Mouse (Mus musculus): ENCODE results near the gene Dclk1. TPM values are rescaled to one million over a fixed set of nuclear protein-coding genes. Genes with fewer than 3 reads are reported as not detected.
A peak's percentile ranks its signal among the peaks of the same experiment; 100 is the strongest.

Gene Dclk1
- total and polyA plus RNA-seq, 3 experiments = 1.2 to 5.6 (median 3.6) TPM

DNA sequence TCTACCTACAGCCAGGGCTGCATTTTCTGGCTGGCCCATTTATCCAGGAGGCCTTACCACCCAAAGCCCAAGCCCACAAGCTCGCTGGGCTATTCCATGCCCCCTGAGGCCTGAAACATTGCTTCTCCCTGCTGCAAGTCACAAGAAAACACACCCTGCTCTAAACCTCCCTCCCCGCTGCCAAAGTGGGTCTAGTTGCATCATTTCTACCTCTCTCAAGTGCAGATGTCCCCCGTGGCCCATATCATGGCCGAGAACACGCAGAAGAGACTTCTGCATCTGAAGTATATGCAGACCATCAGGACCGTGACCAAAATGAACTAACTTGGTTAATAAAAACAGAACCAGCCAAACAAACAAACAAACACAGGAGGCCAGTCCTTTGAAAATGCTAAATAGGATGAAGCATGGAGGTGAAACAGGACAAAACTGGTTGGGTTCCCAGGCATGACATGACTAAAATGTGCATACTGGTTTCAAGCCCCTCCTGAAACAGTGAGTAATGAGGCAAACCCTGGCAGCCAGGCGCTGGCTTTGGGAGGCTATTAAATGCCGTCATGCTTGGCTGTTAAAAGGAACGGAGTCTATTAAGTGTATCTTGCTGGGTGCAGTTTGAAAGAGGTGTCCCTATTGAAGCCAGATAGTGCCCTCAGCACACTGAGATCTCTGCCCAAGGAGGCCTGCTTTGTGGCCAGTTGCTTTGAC, 282.5 kb downstream of the Dclk1 start:
- Histone ChIP-seq H3K36me3 (ENCODE audit: control insufficient read depth, insufficient read depth, low read length) (no peaks in the 10 kb centered on the region), H3K4me3 (no peak overlapping the region), H3K4me1 (ENCODE audit: control insufficient read depth, insufficient read depth, low read length) (no peaks in the 10 kb centered on the region), H3K27me3 (ENCODE audit: control insufficient read depth, insufficient read depth, low read length) (no peaks in the 10 kb centered on the region), H3K27ac (no peak overlapping the region), H3K9ac (ENCODE audit: low read depth, low read length) (no peak overlapping the region), H3K79me2 (replicated peaks; ENCODE audit: control insufficient read depth, insufficient read depth, low read length) (no peaks in the 10 kb centered on the region)
- 82% methylated on average over 9 of the region's 9 CpGs for whole genome bisulfite sequencing
- peak in 1 of 2 experiments; percentile 23 for DNase-seq
- TF ChIP-seq POLR2A (IDR thresholded peaks at IDR 0.05; ENCODE audit: insufficient read depth, low read depth, low read length) (no peak), CTCF (IDR thresholded peaks at IDR 0.05) (no peak), EP300 (IDR thresholded peaks at IDR 0.05; ENCODE audit: insufficient read depth, low read depth, low read length) (no peak)
- intact Hi-C loops (cut with DNase I) = loop anchor here (5.0 to 10.0 kb wide), 2 partner anchors 260 to 463 kb away; partner anchors contain the start of gene Mab21l1

DNA sequence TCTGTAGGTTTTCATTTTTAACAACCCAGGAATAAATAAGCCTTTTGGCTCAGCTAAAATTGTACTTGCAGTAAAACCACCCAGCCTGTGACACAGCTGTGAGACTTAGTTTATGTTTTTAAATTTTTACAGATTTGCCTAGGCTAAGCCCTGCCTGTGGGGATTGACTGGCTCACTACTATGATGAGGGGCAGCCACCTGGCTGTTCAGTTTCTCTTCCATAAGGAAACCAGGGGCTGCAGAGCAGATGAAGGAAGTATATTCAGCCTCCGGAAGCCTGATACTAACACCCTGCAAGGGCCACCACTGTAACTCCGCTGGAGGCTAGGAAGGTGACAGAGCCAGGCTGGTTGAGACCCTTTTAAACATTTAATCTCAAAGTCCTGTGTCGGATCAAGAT, 284.3 kb downstream of the Dclk1 start:
- Histone ChIP-seq H3K79me2 (replicated peaks; ENCODE audit: control insufficient read depth, insufficient read depth, low read length) (no peaks in the 10 kb centered on the region), H3K4me3 (no peak overlapping the region), H3K27ac (no peak overlapping the region), H3K9ac (ENCODE audit: low read depth, low read length) (no peak overlapping the region), H3K4me1 (ENCODE audit: control insufficient read depth, insufficient read depth, low read length) (no peaks in the 10 kb centered on the region; the same call in 1 of the 2 replicates), H3K27me3 (ENCODE audit: control insufficient read depth, insufficient read depth, low read length) (no peaks in the 10 kb centered on the region), H3K36me3 (ENCODE audit: control insufficient read depth, insufficient read depth, low read length) (no peaks in the 10 kb centered on the region)
- no peak for DNase-seq
- intact Hi-C loops (cut with DNase I) = loop anchor here (10.0 kb wide), 1 partner anchor 258 kb away; the partner anchor contains the start of gene Mab21l1
- 76% methylated on average over 3 of the region's 3 CpGs for WGBS
- TF ChIP-seq CTCF (IDR thresholded peaks at IDR 0.05) = no peak
- TF ChIP-seq POLR2A (IDR thresholded peaks at IDR 0.05; ENCODE audit: insufficient read depth, low read depth, low read length) = no peak
- no peak for TF ChIP-seq EP300 (IDR thresholded peaks at IDR 0.05; ENCODE audit: insufficient read depth, low read depth, low read length)

DNA sequence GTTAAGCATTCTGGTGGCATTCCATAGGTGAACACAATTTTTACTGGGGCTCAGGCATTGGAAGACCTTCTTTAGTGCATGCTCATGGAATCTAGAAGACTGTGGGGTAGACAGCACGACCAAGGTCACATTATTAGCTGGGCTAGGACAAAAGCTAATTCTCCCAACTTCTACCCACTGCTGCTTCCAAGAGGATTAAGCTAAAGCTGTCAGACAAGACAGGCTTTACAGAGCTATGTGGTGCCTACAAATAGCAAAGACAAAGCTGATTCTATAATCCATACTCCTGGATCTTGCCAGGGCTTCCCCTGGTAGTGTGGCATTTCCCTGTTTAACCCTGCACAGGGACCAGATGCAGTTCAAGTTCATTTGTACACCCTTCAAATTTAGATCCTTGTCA, 285.4 kb downstream of the Dclk1 start:
- TF ChIP-seq POLR2A (IDR thresholded peaks at IDR 0.05; ENCODE audit: insufficient read depth, low read depth, low read length) (no peak), CTCF (IDR thresholded peaks at IDR 0.05) (no peak)
- H3K36me3 ChIP-seq (ENCODE audit: control insufficient read depth, insufficient read depth, low read length) = no peaks in the 10 kb centered on the region
- H3K4me1 ChIP-seq (ENCODE audit: control insufficient read depth, insufficient read depth, low read length) = no peaks in the 10 kb centered on the region; the same call in 1 of the 2 replicates
- H3K79me2 ChIP-seq (replicated peaks; ENCODE audit: control insufficient read depth, insufficient read depth, low read length) = no peaks in the 10 kb centered on the region
- no peak overlapping the region for H3K9ac ChIP-seq (ENCODE audit: low read depth, low read length)
- intact Hi-C loops (cut with DNase I) = loop anchor here (10.0 kb wide), 1 partner anchor 257 kb away; the partner anchor contains the start of gene Mab21l1
- no peak for DNase-seq
- 68% methylated on average over 1 of the region's 1 CpGs for WGBS
- no peak overlapping the region for H3K4me3 ChIP-seq
- H3K27ac ChIP-seq = no peak overlapping the region
- no peaks in the 10 kb centered on the region for H3K27me3 ChIP-seq (ENCODE audit: control insufficient read depth, insufficient read depth, low read length)

DNA sequence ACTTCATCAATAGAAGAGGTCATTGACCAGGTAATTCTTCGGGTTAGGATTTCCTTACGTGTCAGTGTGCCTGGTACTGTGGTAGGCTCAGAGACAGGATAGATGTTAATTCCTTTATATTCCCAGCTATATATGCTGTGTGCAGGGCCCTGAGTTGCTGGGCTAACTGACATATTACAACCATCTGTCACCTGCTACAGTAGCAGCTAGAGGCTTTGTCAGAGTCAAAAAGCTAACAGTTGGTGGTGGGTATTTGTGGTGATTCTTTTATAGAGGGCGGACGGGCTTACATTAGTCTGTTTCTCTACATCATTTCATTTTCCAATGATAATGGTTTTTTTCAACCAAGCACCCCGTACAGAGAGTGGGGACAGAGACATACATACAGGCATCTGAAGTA, 285.8 kb downstream of the Dclk1 start:
- WGBS = 94% methylated on average over 5 of the region's 5 CpGs
- intact Hi-C loops (cut with DNase I) = loop anchor here (10.0 kb wide), 1 partner anchor 257 kb away; the partner anchor contains the start of gene Mab21l1
- Histone ChIP-seq H3K79me2 (replicated peaks; ENCODE audit: control insufficient read depth, insufficient read depth, low read length) (no peaks in the 10 kb centered on the region), H3K27me3 (ENCODE audit: control insufficient read depth, insufficient read depth, low read length) (no peaks in the 10 kb centered on the region), H3K4me1 (ENCODE audit: control insufficient read depth, insufficient read depth, low read length) (no peaks in the 10 kb centered on the region; the same call in 1 of the 2 replicates), H3K4me3 (no peak overlapping the region), H3K36me3 (ENCODE audit: control insufficient read depth, insufficient read depth, low read length) (no peaks in the 10 kb centered on the region), H3K27ac (no peak overlapping the region), H3K9ac (ENCODE audit: low read depth, low read length) (no peak overlapping the region)
- TF ChIP-seq EP300 (IDR thresholded peaks at IDR 0.05; ENCODE audit: insufficient read depth, low read depth, low read length) (no peak), POLR2A (IDR thresholded peaks at IDR 0.05; ENCODE audit: insufficient read depth, low read depth, low read length) (no peak), CTCF (IDR thresholded peaks at IDR 0.05) (no peak)
- no peak for DNase-seq

DNA sequence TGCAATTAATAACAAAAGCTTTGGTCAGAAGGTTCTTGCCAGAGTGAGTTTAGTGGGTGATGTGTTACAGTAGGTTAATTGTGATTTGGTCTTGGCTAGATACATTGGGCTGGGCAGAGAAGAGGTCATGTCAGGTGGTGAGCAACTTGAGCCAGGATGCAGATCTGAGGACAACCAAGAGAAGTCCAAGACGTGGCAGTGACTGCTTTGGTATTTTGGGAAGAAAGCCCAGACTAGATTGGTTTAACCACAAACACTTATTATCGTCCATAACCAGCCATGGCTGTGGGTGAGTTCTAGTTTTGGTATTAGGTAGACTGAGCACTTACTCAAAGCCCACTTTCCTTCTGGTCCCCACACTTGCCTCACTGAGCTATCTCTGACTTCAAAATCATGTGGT, 287.2 kb downstream of the Dclk1 start:
- H3K4me3 ChIP-seq = no peak overlapping the region
- no peaks in the 10 kb centered on the region for H3K36me3 ChIP-seq (ENCODE audit: control insufficient read depth, insufficient read depth, low read length)
- intact Hi-C loops (cut with DNase I) = loop anchor here (10.0 kb wide), 1 partner anchor 255 kb away; the partner anchor contains the start of gene Mab21l1
- 43% methylated on average over 2 of the region's 2 CpGs for WGBS
- no peak for DNase-seq
- no peak overlapping the region for H3K9ac ChIP-seq (ENCODE audit: low read depth, low read length)
- H3K27ac ChIP-seq = no peak overlapping the region
- H3K79me2 ChIP-seq (replicated peaks; ENCODE audit: control insufficient read depth, insufficient read depth, low read length) = no peaks in the 10 kb centered on the region
- H3K4me1 ChIP-seq (ENCODE audit: control insufficient read depth, insufficient read depth, low read length) = no peaks in the 10 kb centered on the region; the same call in 1 of the 2 replicates
- no peak for TF ChIP-seq EP300 (IDR thresholded peaks at IDR 0.05; ENCODE audit: insufficient read depth, low read depth, low read length)
- no peak for TF ChIP-seq CTCF (IDR thresholded peaks at IDR 0.05)
- no peak for TF ChIP-seq POLR2A (IDR thresholded peaks at IDR 0.05; ENCODE audit: insufficient read depth, low read depth, low read length)
- no peaks in the 10 kb centered on the region for H3K27me3 ChIP-seq (ENCODE audit: control insufficient read depth, insufficient read depth, low read length)

Data from heart, adult 2 months (tissue).